Mouse (Mus musculus): ENCODE measurements around the gene Helb. TPM values are rescaled to one million over a fixed set of nuclear protein-coding genes. Genes with fewer than 3 reads are reported as not detected.

Helb gene
- polyA plus RNA-seq, 1 experiment from 2014 or later, result 4.8 TPM

GRCm38 (mm10) chr10:120100806-120101205 is 12.0 kb downstream of the Helb start:
- Histone ChIP-seq H3K9me3 (ENCODE audit: control insufficient read depth, low read length) (no peaks in the 10 kb centered on the region), H3K9ac (ENCODE audit: low read depth, low read length) (no peak overlapping the region), H3K4me1 (ENCODE audit: control insufficient read depth, insufficient read depth, low read length) (no peaks in the 10 kb centered on the region), H3K4me2 (replicated peaks; ENCODE audit: low read depth, low read length) (no peak overlapping the region), H3K27me3 (ENCODE audit: control insufficient read depth, insufficient read depth, low read length) (no peaks in the 10 kb centered on the region), H3K27ac (ENCODE audit: low read depth, low read length) (no peak overlapping the region), H3K4me3 (ENCODE audit: low read length) (no peak overlapping the region), H3K36me3 (ENCODE audit: control insufficient read depth, insufficient read depth, low read length) (peaks cover 10% of the 10 kb centered on the region; the same call in 1 of the 2 replicates)
- ATAC-seq (ENCODE audit: low FRiP score, low TSS enrichment), result no peak
- WGBS, result 88% methylated on average over 1 of the region's 1 CpGs

GRCm38 (mm10) chr10:120097564-120097963 is 15.2 kb downstream of the Helb start:
- ATAC-seq (ENCODE audit: low FRiP score, low TSS enrichment), result no peak
- Histone ChIP-seq H3K9me3 (ENCODE audit: control insufficient read depth, low read length) (no peaks in the 10 kb centered on the region), H3K27ac (ENCODE audit: low read depth, low read length) (no peak overlapping the region), H3K36me3 (ENCODE audit: control insufficient read depth, insufficient read depth, low read length) (peaks cover 14% of the 10 kb centered on the region; the same call in 1 of the 2 replicates), H3K9ac (ENCODE audit: low read depth, low read length) (no peak overlapping the region), H3K4me2 (replicated peaks; ENCODE audit: low read depth, low read length) (no peak overlapping the region), H3K4me3 (ENCODE audit: low read length) (no peak overlapping the region), H3K27me3 (ENCODE audit: control insufficient read depth, insufficient read depth, low read length) (no peaks in the 10 kb centered on the region), H3K4me1 (ENCODE audit: control insufficient read depth, insufficient read depth, low read length) (no peaks in the 10 kb centered on the region)
- 78% methylated on average over 5 of the region's 5 CpGs for WGBS

GRCm38 (mm10) chr10:120095716-120096115 is 17.1 kb downstream of the Helb start:
- H3K27me3 ChIP-seq (ENCODE audit: control insufficient read depth, insufficient read depth, low read length), result no peaks in the 10 kb centered on the region
- H3K36me3 ChIP-seq (ENCODE audit: control insufficient read depth, insufficient read depth, low read length), result peaks cover 13% of the 10 kb centered on the region; the same call in 1 of the 2 replicates
- no peaks in the 10 kb centered on the region for H3K4me1 ChIP-seq (ENCODE audit: control insufficient read depth, insufficient read depth, low read length)
- peaks cover 2% of the 10 kb centered on the region; the same call in 1 of the 2 replicates for H3K9me3 ChIP-seq (ENCODE audit: control insufficient read depth, low read length)
- H3K27ac ChIP-seq (ENCODE audit: low read depth, low read length), result no peak overlapping the region
- H3K4me3 ChIP-seq (ENCODE audit: low read length), result no peak overlapping the region
- ATAC-seq (ENCODE audit: low FRiP score, low TSS enrichment), result no peak
- no peak overlapping the region for H3K9ac ChIP-seq (ENCODE audit: low read depth, low read length)
- 96% methylated on average over 5 of the region's 5 CpGs for WGBS
- H3K4me2 ChIP-seq (replicated peaks; ENCODE audit: low read depth, low read length), result no peak overlapping the region

- peaks cover 13% of the 10 kb centered on the region; the same call in 1 of the 2 replicates for H3K36me3 ChIP-seq (ENCODE audit: control insufficient read depth, insufficient read depth, low read length)
- ATAC-seq (ENCODE audit: low FRiP score, low TSS enrichment), result no peak
- WGBS, result 91% methylated on average over 9 of the region's 9 CpGs
These were observed 17.7 kb downstream of the Helb start for GRCm38 (mm10) chr10:120095136-120095535.

GRCm38 (mm10) chr10:120092548-120092947 is 20.2 kb downstream of the Helb start:
- Histone ChIP-seq H3K36me3 (ENCODE audit: control insufficient read depth, insufficient read depth, low read length) (peaks cover 16% of the 10 kb centered on the region; the same call in 1 of the 2 replicates), H3K27me3 (ENCODE audit: control insufficient read depth, insufficient read depth, low read length) (no peaks in the 10 kb centered on the region), H3K9me3 (ENCODE audit: control insufficient read depth, low read length) (peaks cover 2% of the 10 kb centered on the region; the same call in 1 of the 2 replicates), H3K4me3 (ENCODE audit: low read length) (no peak overlapping the region), H3K4me2 (replicated peaks; ENCODE audit: low read depth, low read length) (no peak overlapping the region), H3K4me1 (ENCODE audit: control insufficient read depth, insufficient read depth, low read length) (no peaks in the 10 kb centered on the region), H3K27ac (ENCODE audit: low read depth, low read length) (no peak overlapping the region), H3K9ac (ENCODE audit: low read depth, low read length) (no peak overlapping the region)
- ATAC-seq (ENCODE audit: low FRiP score, low TSS enrichment), result no peak
- 89% methylated on average over 12 of the region's 12 CpGs for WGBS

More at GRCm38 (mm10) chr10:120095136-120095535, 17.7 kb downstream of the Helb start:
- Histone ChIP-seq H3K4me1 (ENCODE audit: control insufficient read depth, insufficient read depth, low read length) (no peaks in the 10 kb centered on the region), H3K27me3 (ENCODE audit: control insufficient read depth, insufficient read depth, low read length) (no peaks in the 10 kb centered on the region), H3K27ac (ENCODE audit: low read depth, low read length) (no peak overlapping the region), H3K4me2 (replicated peaks; ENCODE audit: low read depth, low read length) (no peak overlapping the region), H3K4me3 (ENCODE audit: low read length) (no peak overlapping the region), H3K9me3 (ENCODE audit: control insufficient read depth, low read length) (peaks cover 2% of the 10 kb centered on the region; the same call in 1 of the 2 replicates), H3K9ac (ENCODE audit: low read depth, low read length) (no peak overlapping the region)

- Histone ChIP-seq H3K36me3 (ENCODE audit: control insufficient read depth, insufficient read depth, low read length) (no peaks in the 10 kb centered on the region), H3K9me3 (ENCODE audit: control insufficient read depth, low read length) (no peaks in the 10 kb centered on the region), H3K27ac (ENCODE audit: low read depth, low read length) (no peak overlapping the region), H3K4me1 (ENCODE audit: control insufficient read depth, insufficient read depth, low read length) (peaks cover 3% of the 10 kb centered on the region; the same call in 1 of the 2 replicates), H3K9ac (ENCODE audit: low read depth, low read length) (no peak overlapping the region), H3K4me2 (replicated peaks; ENCODE audit: low read depth, low read length) (no peak overlapping the region), H3K4me3 (ENCODE audit: low read length) (no peak overlapping the region), H3K27me3 (ENCODE audit: control insufficient read depth, insufficient read depth, low read length) (no peaks in the 10 kb centered on the region)
- WGBS, result 77% methylated on average over 3 of the region's 3 CpGs
- ATAC-seq (ENCODE audit: low FRiP score, low TSS enrichment), result no peak
These were observed 34.9 kb downstream of the Helb start for GRCm38 (mm10) chr10:120077850-120078249.

GRCm38 (mm10) chr10:120066319-120066718 is 46.5 kb downstream of the Helb start:
- no peaks in the 10 kb centered on the region for H3K4me1 ChIP-seq (ENCODE audit: control insufficient read depth, insufficient read depth, low read length)
- H3K27me3 ChIP-seq (ENCODE audit: control insufficient read depth, insufficient read depth, low read length), result no peaks in the 10 kb centered on the region
- 96% methylated on average over 10 of the region's 10 CpGs for WGBS
- no peak overlapping the region for H3K4me3 ChIP-seq (ENCODE audit: low read length)
- H3K4me2 ChIP-seq (replicated peaks; ENCODE audit: low read depth, low read length), result no peak overlapping the region
- no peak for ATAC-seq (ENCODE audit: low FRiP score, low TSS enrichment)
- H3K9me3 ChIP-seq (ENCODE audit: control insufficient read depth, low read length), result no peaks in the 10 kb centered on the region
- no peak overlapping the region for H3K9ac ChIP-seq (ENCODE audit: low read depth, low read length)
- no peak overlapping the region for H3K27ac ChIP-seq (ENCODE audit: low read depth, low read length)
- H3K36me3 ChIP-seq (ENCODE audit: control insufficient read depth, insufficient read depth, low read length), result no peaks in the 10 kb centered on the region

GRCm38 (mm10) chr10:120064424-120064823 is 48.4 kb downstream of the Helb start:
- H3K27me3 ChIP-seq (ENCODE audit: control insufficient read depth, insufficient read depth, low read length), result no peaks in the 10 kb centered on the region
- no peaks in the 10 kb centered on the region for H3K4me1 ChIP-seq (ENCODE audit: control insufficient read depth, insufficient read depth, low read length)
- no peak overlapping the region for H3K27ac ChIP-seq (ENCODE audit: low read depth, low read length)
- no peaks in the 10 kb centered on the region for H3K36me3 ChIP-seq (ENCODE audit: control insufficient read depth, insufficient read depth, low read length)
- H3K4me3 ChIP-seq (ENCODE audit: low read length), result no peak overlapping the region
- 24% methylated on average over 5 of the region's 5 CpGs for WGBS
- no peaks in the 10 kb centered on the region for H3K9me3 ChIP-seq (ENCODE audit: control insufficient read depth, low read length)
- no peak overlapping the region for H3K9ac ChIP-seq (ENCODE audit: low read depth, low read length)
- ATAC-seq (ENCODE audit: low FRiP score, low TSS enrichment), result no peak
- H3K4me2 ChIP-seq (replicated peaks; ENCODE audit: low read depth, low read length), result no peak overlapping the region

GRCm38 (mm10) chr10:120061238-120062130 is 51.3 kb downstream of the Helb start:
- no peaks in the 10 kb centered on the region for H3K9me3 ChIP-seq (ENCODE audit: control insufficient read depth, low read length)
- H3K27ac ChIP-seq (ENCODE audit: low read depth, low read length), result no peak overlapping the region
- H3K4me2 ChIP-seq (replicated peaks; ENCODE audit: low read depth, low read length), result no peak overlapping the region
- H3K27me3 ChIP-seq (ENCODE audit: control insufficient read depth, insufficient read depth, low read length), result no peaks in the 10 kb centered on the region
- no peaks in the 10 kb centered on the region for H3K36me3 ChIP-seq (ENCODE audit: control insufficient read depth, insufficient read depth, low read length)
- no peak for ATAC-seq (ENCODE audit: low FRiP score, low TSS enrichment)
- H3K9ac ChIP-seq (ENCODE audit: low read depth, low read length), result no peak overlapping the region
- WGBS, result 83% methylated on average over 24 of the region's 24 CpGs
- H3K4me3 ChIP-seq (ENCODE audit: low read length), result no peak overlapping the region
- H3K4me1 ChIP-seq (ENCODE audit: control insufficient read depth, insufficient read depth, low read length), result no peaks in the 10 kb centered on the region
